Mouse (Mus musculus) testis, adult 2 months (tissue): Measurements from ENCODE around the gene Col6a6.

Experiments
- CTCF ChIP-seq: fragments of 200-500 bp; IDR thresholded peaks from 2 replicates; pipeline ENCODE4 v1.5.1; 2012; ENCODE audit warnings: low read depth, mild to moderate bottlenecking, inconsistent platforms, low read length, moderate library complexity; ENCODE audit not compliant: control insufficient read depth, insufficient read depth, insufficient replicate concordance
- POLR2A ChIP-seq: fragments of 200-500 bp; IDR thresholded peaks from 2 replicates; pipeline ENCODE4 v1.6.1; 2012; ENCODE audit warnings: low read depth, mild to moderate bottlenecking, inconsistent platforms, low read length, moderate library complexity; ENCODE audit not compliant: control insufficient read depth

DNA sequence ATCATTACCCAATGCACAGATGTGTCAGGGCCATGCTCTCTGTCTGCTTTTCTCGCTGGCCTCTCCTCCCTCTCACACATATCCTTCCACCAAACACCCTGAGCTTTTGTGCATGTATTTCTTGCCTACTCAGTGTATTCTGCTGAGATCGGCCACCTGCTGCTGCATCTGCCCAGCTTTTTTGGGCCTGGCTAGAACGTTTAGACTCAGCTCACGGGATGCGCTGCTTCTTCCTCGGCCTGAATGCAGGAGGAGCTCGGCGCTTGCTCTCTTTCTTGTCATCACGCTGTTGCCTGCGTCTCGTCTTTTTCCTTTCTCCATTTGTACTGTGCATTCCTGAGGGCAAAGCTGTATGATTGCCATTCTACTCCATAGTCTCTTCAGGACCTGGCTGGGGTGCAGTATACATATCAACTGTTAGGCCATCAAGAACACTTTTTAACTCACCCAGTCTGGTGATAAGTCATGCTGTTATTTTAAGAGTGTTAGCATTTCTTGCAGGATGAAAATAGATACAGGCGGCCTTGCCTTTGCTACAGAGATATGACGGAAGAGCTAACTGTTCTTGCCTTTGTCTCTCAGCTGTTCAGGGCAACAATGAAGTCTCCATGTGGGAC lies 143.3 kb downstream of the Col6a6 start:
- TF ChIP-seq CTCF, result no peak
- no peak for TF ChIP-seq POLR2A
